8 mouse cellular contexts compared by ENCODE assay signal in genomic region chr10:13060021-13060668, GRCm38 (mm10). TPM values are rescaled to one million over a fixed set of nuclear protein-coding genes. Genes with fewer than 3 reads are reported as not detected.
DNase-seq lines count a peak whose midpoint lies in the region; ATAC-seq and TF ChIP-seq lines count a peak whose summit lies in the region.

Gene Plagl1 (plus strand): TSS chr10:13060504.

- TF ChIP-seq POLR2A in cortical plate, adult 2 months (IDR thresholded peaks at IDR 0.05; ENCODE audit: extremely low read depth, insufficient read depth, low read length) = no peak

- no peak for TF ChIP-seq CTCF in cortical plate, adult 2 months (IDR thresholded peaks at IDR 0.05; ENCODE audit: extremely low read depth, insufficient read depth, low read length)

- ATAC-seq in kidney, embryonic 15.5 days (replicated peaks; ENCODE audit: low FRiP score) = no peak
- no peak for ATAC-seq in hindbrain, embryonic 12.5 days (ENCODE audit: low FRiP score)
- no peak for ATAC-seq in limb, embryonic 12.5 days (ENCODE audit: insufficient number of reproducible peaks, insufficient read depth, low FRiP score, low TSS enrichment, low read depth)
- no peak for ATAC-seq in megakaryocyte-erythroid progenitor cell, adult 5-6 weeks (replicated peaks; ENCODE audit: low FRiP score, low TSS enrichment, poor library complexity, severe bottlenecking)

- DNase-seq in kidney, postnatal 10 days = no peak
- DNase-seq in telencephalon, adult 2 months (ENCODE audit: low read depth, low spot score) = peak; percentile 13
- DNase-seq in cerebellum, adult 8-10 months = no peak

- peaks cover 17% of the 10 kb centered on the region for H3K4me1 ChIP-seq in kidney, embryonic 15.5 days
- H3K4me1 ChIP-seq in cortical plate, adult 2 months (ENCODE audit: control insufficient read depth, insufficient read depth, low read length) = no peaks in the 10 kb centered on the region
- peaks cover 8% of the 10 kb centered on the region for H3K4me1 ChIP-seq in hindbrain, embryonic 12.5 days
- peaks cover 16% of the 10 kb centered on the region for H3K4me1 ChIP-seq in limb, embryonic 12.5 days (replicated peaks)

- H3K9me3 ChIP-seq in kidney, embryonic 15.5 days (replicated peaks) = no peaks in the 10 kb centered on the region
- H3K9me3 ChIP-seq in hindbrain, embryonic 12.5 days (replicated peaks) = no peaks in the 10 kb centered on the region
- no peaks in the 10 kb centered on the region for H3K9me3 ChIP-seq in limb, embryonic 12.5 days

- H3K4me2 ChIP-seq in kidney, embryonic 15.5 days = peak within 1 kb of the TSS; percentile 71
- H3K4me2 ChIP-seq in hindbrain, embryonic 12.5 days (replicated peaks) = peak within 1 kb of the TSS; percentile 84
- peak within 1 kb of the TSS; percentile 90 for H3K4me2 ChIP-seq in limb, embryonic 12.5 days

- peaks cover 29% of the 10 kb centered on the region for H3K27me3 ChIP-seq in kidney, embryonic 15.5 days
- peaks cover 33% of the 10 kb centered on the region for H3K27me3 ChIP-seq in hindbrain, embryonic 12.5 days
- peaks cover 43% of the 10 kb centered on the region for H3K27me3 ChIP-seq in limb, embryonic 12.5 days

- H3K36me3 ChIP-seq in kidney, embryonic 15.5 days = no peaks in the 10 kb centered on the region
- no peaks in the 10 kb centered on the region for H3K36me3 ChIP-seq in hindbrain, embryonic 12.5 days
- H3K36me3 ChIP-seq in limb, embryonic 12.5 days = no peaks in the 10 kb centered on the region

- peak within 1 kb of the TSS; percentile 25 for H3K9ac ChIP-seq in kidney, embryonic 15.5 days
- peak within 1 kb of the TSS; percentile 57 for H3K9ac ChIP-seq in hindbrain, embryonic 12.5 days
- peak within 1 kb of the TSS; percentile 63 for H3K9ac ChIP-seq in limb, embryonic 12.5 days (replicated peaks)

- H3K4me3 ChIP-seq in kidney, embryonic 15.5 days (replicated peaks) = peak within 1 kb of the TSS; percentile 38
- H3K4me3 ChIP-seq in cortical plate, adult 2 months (ENCODE audit: insufficient read depth, low read length) = no peak within 1 kb of the TSS
- H3K4me3 ChIP-seq in hindbrain, embryonic 12.5 days = peak within 1 kb of the TSS; percentile 47
- H3K4me3 ChIP-seq in limb, embryonic 12.5 days (replicated peaks) = peak within 1 kb of the TSS; percentile 46

- H3K27ac ChIP-seq in kidney, embryonic 15.5 days = no peak within 1 kb of the TSS
- H3K27ac ChIP-seq in cortical plate, adult 2 months (ENCODE audit: insufficient read depth, low read length) = no peak within 1 kb of the TSS
- H3K27ac ChIP-seq in hindbrain, embryonic 12.5 days = no peak within 1 kb of the TSS
- H3K27ac ChIP-seq in limb, embryonic 12.5 days = no peak within 1 kb of the TSS

- WGBS in kidney, embryonic 15.5 days = 69% methylated on average over 11 of the region's 11 CpGs
- 46% methylated on average over 11 of the region's 11 CpGs for whole genome bisulfite sequencing in hindbrain, embryonic 12.5 days
- 52% methylated on average over 11 of the region's 11 CpGs for WGBS in limb, embryonic 12.5 days

RNA-seq across cellular contexts. Expression of gene Plagl1, which starts in this region (rescaled TPM):
- polyA plus RNA-seq in kidney, embryonic 15.5 days (2015; fragmentation: Nextera tagmentation; extraction: Ambion mirVana) = 99.2 and 114 TPM in 2 replicates
- polyA plus RNA-seq in cortical plate, adult 2 months (2012; rRNA removed) = 16.0 and 18.4 TPM in 2 replicates
- polyA plus RNA-seq in hindbrain, embryonic 12.5 days (2016; fragmentation: Nextera tagmentation; extraction: Ambion mirVana) = 60.3 and 80.0 TPM in 2 replicates
- polyA plus RNA-seq in limb, embryonic 12.5 days (2016; fragmentation: Nextera tagmentation; extraction: Ambion mirVana) = 64.5 and 88.5 TPM in 2 replicates
- total RNA-seq in megakaryocyte-erythroid progenitor cell, adult 5-6 weeks (2014; fragmentation: Nextera tagmentation) = not detected in 2 replicates
- total RNA-seq in megakaryocyte-erythroid progenitor cell, adult 5-6 weeks (2017) = not detected in 2 replicates
